Mouse (Mus musculus) left cerebral cortex, adult 18-20 months (tissue): Measurements from ENCODE around the gene Gm4922. TPM values are rescaled to one million over a fixed set of nuclear protein-coding genes. Genes with fewer than 3 reads are reported as not detected.
A peak's percentile ranks its signal among the peaks of the same experiment; 100 is the strongest.

Experiments
- DNase-seq, 2 experiments: peaks; one replicate each; pipeline ENCODE4 v3.0.0; 2021 to 2022; ENCODE audit warnings: low spot score in 2 of 2, mixed read lengths in 1 of 2
- long read RNA-seq, 2 experiments: library from polyadenylated mRNA; stranded (forward); transcript quantifications; one replicate each; pipeline ENCODE4 v2.0.0; 2021
- total RNA-seq, 2 experiments: library from RNA; stranded (reverse); gene quantifications; 2 replicates each; pipeline ENCODE4 v1.2.3; 2021

Gene Gm4922
- not detected for total RNA-seq
- long read RNA-seq, experiment 1, result 0 reads
- long read RNA-seq, experiment 2, result 0 reads

DNA sequence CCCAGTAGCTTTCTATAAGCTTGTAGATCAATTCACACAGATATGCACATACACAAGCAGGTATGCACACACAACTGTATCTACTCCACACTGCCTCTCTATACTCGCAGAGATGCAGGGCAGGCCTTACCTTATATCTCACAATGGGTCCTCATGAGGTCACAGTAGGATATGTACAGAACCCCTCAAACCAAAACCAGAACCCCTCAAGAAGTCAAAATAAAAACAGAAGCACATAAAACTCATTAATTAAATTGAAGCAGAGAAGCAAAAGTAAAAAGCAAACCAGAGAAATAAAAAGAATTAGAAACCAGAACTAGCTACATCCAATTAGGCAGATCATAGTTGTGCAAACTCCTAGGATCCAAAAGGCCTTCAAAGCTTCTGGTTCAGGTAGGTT lies at the start of gene Gm4922:
TSS of gene Gm4922 (minus strand) at position 101 of the 400 bp plus-strand sequence.
- no peak for DNase-seq

DNA sequence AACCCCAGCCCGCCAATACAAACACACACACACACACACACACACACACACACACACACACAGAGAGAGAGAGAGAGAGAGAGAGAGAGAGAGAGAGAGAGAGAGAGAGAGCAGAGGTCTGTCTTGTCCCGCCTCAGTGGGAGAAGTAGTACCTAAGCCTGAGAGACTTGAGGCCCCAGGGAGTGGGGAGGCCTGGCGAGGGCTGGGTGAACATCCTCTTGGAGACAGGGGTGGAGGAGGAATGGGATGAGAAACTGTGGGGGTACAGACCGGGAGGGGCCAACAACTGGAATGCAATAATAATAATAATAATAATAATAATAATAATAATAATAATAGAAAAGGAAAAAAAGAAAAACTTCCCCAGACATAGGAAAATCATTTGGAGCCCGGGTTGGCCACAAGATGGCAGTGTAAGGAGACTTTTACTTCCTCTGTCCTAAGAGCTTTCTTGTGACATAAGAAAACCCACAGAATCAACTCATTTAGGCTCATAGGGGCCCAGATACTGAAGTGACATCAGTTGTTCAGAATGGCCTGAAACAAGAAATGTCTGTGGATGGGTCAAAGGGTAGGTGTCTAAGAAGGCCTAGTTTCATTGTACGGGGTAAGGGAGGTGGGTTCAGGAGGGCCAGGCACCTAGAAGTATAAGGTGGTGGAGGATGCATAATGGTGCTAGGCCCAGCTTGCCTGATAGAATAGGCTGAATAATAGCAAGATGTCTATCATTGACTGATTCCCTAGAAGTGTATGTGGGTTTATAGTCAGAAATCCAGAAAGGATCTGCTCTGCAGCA lies 49.3 kb upstream of the Gm4922 start:
- DNase-seq, result peak; percentile 33 to 37

DNA sequence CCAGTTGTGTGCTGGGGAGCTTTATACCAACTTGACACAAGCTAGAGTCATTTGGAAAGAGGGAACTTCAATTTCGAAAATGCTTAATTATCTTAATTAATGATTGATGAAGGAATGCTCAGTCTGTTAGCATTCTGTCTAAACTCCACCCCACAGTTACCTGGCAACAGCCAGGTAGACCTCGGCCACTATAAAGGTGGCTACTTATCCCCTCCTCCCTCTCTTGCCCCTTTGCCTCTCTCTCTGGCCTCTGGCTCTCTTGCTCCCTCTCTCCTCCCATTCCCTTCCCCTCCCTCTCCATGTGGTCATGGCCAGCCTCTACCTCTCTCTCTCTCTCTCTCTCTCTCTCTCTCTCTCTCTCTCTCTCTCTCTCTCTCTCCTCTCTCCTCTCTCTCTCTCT lies 47.8 kb upstream of the Gm4922 start:
- DNase-seq, result no peak

DNA sequence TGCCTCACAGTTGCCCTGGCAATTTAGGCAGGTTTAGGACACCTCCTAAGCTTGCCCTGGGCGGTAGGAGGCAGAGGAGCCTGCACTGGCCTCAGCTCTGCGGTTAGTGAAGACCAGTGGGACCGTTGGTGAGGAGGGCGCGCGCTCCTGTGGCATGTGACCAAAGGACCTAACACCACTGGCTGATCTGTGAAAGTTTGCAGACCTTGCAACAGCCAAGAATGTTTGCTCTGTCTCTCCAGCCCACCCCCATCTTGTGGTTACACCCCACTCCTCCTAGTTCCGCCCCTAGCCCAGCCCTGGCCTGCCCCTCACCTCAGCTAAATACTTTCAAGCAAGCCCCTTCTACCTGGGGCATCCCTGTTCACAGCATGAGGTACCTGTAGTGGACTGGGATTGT lies 45.2 kb upstream of the Gm4922 start:
- no peak for DNase-seq

DNA sequence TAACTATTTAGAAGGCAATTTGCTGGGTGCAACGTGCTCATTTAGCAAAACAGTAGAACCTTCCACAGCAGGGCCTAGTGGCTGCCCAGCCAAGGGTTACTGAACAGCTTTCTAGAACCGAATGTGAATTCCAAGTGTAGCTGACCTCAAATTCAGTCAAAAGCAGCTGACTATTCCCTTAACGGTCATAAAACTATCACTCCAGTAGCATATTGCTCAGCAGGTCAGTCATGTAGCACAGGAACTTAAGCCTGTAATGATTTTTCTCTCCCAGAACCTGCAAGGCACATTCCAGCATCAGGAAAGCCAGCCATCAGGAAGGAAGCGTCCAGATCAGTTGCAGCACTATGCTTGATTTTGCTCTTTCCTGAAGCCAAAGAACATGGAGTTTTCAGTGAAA lies 43.8 kb upstream of the Gm4922 start:
- DNase-seq, result no peak

DNA sequence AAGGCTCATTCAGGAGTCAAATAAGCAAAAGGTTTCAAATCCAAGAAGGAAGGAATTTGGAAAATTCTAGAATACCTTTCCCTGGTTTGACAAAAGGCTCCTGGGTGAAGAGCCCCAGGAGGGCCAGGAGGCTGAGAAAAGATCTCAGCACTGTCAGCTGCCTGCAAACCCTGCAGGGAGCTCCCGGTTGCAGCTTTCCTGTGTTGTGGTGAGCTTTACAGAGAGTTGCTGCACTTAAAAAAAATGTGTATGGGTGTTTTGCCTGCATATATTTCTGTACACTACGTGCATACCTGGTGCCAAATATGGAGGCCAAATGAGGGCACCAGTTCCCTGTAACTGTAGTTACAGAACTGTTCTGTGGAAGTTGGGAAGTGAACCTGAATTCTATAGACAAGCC lies 41.3 kb upstream of the Gm4922 start:
- no peak for DNase-seq

DNA sequence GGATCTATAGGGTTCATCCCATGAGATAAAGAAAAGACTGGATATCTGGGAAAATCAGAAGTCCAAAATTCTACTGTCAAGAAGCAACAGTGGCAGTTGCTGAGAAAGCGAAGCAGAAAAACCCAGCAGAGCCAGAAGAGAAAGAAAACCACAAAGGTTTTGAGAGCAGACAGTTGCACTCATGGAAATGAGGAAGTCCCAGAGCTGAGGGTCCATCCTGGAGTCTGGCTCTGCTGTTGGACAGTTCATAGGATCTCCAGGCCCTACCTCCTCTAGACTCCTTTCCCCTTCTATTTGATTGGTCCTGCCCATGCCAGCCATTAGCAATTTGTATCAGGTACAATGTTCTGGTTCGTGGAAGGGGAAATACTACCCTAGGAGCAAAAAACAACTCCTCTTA lies 39.5 kb upstream of the Gm4922 start:
- DNase-seq, result no peak

DNA sequence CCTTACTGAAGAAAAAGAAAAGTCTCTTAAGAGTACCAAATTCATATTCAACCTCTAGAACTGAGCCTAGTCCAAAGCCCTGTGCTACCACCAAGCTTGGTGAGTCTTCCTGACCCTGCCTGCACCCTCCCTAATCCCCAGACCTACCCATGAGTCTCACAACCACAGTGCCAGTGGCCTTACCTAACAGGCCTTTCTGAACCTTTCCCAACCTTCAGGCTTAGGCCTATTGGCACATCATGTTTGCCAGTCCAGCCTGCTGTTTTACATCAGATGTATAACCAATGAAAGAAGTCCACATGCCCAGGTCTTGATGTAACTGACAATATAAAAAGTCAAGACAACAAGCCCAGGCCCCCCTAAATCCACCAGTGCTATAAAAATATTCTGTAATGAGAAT lies 38.5 kb upstream of the Gm4922 start:
- no peak for DNase-seq

DNA sequence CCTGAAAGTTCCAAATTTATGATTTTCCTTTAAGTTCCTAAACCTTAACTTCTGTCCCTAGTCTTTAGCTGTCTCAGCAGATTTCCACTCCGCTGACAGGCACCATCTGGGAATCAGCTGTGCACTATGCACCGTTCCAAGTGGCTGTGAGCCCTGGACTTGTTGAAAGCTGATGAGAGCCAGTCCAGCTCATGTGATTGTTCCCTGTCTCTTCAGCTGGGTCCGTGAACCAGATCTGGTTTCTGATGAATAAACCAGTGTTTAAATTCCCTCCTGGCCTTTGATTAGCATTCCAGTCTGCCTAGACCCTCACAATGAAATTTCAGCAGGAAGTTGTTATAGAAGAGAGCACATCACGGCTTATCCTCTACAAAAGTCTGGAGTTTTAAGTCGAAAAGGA lies 30.0 kb upstream of the Gm4922 start:
- DNase-seq, result no peak

DNA sequence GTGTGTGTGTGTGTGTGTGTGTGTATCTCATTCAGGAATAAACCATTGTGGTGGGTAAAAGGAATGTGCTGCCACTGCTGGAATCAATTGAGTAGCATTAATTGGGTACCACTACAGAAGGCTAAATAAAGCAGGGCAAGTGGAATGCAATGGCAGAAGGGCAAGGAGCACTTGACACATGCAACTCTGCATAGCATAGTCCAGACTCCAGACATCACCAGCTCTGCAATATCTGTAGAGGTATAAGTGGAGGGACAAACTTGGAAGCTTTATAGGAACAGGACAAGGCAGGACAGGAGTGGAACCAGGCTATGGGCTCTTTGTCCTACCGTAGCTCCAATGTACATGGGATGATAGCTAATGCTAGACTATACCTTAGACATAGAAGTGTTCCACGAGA lies 25.2 kb upstream of the Gm4922 start:
- DNase-seq, result no peak

DNA sequence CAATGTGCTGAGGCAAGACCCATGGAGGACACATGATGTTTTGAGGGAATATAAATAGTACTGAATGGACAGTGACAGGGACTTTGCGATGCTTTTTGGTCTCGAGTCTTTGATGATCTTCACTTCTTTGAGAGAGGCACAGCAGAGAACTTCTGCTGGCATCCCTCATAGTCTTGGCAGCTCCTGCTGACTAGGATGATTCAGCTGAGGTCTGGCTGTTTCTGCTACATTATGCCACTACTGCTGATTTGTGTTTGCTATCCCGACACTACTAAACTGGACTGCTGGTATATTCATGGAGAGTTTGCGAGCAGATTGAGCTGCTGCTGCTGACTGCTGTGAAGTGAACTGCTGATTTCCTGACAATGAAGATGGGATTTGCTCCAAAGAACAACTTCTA lies 3.5 kb upstream of the Gm4922 start:
- no peak for DNase-seq

DNA sequence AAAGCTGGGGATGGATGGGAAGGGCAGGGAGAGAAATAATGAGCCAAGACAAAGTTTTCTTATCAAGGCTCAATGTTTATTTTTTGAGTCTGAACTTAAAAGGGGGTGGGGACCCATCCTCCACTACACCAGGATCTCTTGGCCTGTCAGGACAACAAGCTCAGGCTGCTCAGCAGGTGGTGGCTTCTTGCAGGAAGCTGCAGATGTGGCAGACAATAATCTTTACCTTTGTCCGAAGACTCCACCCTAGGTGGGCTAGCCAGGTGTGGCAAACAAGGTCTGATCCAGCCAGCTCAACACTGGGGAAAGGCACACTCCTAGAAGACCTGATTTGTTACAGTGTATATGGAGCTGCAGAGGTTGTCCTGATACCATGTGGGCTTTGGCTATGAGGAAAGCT lies 2.0 kb upstream of the Gm4922 start:
- DNase-seq, result no peak

DNA sequence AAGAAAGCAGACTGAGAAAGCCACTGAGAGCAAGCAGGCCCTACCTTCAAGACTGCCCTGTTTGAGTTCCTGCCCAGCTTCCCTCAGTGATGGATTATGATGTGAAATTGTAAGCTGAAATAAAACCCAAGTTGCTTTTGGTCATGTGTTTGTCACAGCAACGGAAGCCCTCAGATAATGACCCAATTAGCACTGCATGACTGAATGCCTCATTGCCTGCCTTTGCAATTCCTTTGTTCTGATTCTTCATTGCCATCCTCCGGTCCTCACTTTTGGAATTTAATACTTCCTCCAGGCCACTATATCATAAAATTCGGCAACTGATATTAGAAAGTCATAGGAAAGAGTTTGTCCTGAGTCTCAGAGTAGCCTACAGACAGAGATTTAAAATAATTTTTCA lies 9.0 kb downstream of the Gm4922 start:
- no peak for DNase-seq

DNA sequence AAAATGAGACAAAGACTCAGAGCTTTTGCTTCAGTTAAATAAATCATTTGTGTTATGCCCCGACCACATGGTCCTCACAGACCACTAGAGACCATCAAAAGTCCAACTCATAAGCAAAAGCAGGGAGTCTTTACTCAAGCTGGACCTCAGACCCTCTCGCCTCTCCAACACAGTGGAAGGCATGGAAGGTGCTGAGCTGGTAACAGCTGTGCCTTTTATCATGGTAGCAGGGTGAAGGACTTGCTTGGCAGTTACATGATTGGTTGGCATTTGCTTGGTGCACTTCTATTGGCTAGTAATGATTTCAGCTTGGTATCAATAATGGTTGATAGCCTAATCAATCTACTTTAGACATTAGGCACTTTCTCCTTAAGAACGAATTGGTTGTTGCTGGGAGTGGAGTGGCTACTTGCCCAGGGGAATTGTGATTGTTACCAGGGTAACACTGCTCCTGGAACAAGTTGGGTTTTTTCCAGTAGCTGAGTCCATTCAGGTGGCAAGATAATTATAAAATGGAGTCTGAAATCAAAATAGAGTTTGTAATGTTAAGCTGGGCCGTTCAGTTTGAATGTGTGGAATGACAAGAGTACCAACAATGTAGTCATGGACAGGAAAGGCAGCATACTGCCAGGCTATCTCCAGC lies 13.9 kb downstream of the Gm4922 start:
- DNase-seq, result no peak

DNA sequence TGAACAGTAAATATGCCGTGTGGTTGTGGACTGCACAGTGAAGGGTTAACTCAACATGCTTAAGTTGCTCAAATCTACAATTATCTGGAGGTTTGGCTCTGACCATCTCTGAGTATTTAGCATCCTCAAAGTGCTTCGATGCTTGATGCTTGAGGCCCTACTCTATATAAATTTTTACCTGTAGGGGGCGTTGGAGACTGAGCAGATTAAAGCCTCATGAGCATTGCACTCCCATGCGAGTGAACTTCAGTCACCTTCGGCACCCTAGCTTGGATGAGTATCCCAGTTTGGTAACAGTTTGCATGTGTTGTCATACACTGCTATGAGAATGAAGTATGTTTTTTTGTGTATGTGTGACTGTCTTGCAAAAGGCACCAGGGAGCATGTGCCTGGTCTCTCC lies 16.7 kb downstream of the Gm4922 start:
- DNase-seq, result no peak

DNA sequence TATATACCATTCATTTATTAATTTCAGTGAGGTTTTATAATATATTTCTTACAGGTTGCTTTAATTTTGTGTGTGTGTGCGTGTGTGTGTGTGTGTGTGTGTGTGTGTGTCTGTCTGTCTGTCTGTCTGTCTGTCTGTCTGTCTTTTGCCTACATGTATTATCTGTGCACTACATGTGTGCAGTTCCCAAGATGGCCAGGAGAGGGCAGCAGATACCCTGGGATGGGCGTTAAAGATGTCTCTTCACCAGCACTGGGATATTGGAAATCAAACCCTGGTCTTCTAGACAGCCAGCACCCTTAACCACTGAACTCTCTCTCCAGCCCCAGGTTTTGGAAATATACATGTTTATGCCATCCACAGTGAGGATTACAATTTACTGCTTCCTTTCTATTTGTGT lies 26.4 kb downstream of the Gm4922 start:
- DNase-seq, result peak in 1 of 2 experiments; percentile 21

DNA sequence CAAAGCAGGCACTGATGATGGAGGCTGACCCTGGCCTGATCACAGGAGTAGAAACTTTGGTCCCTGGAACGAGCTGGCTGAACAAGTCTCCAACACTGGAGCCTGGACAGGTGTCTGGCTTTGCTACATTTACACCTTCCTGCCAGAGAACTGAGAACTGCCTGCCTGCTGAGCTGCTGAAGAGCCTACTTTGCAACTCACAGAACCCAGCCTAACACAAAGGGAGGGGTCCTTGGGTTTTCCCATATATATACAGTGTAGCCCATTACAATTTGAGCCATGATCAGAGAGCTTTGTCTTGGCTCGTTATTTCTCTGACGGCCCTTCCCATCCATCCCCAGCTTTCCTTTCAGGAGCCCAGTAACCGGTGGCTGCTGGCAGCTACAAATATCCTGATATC lies 36.5 kb downstream of the Gm4922 start:
- DNase-seq, result no peak

DNA sequence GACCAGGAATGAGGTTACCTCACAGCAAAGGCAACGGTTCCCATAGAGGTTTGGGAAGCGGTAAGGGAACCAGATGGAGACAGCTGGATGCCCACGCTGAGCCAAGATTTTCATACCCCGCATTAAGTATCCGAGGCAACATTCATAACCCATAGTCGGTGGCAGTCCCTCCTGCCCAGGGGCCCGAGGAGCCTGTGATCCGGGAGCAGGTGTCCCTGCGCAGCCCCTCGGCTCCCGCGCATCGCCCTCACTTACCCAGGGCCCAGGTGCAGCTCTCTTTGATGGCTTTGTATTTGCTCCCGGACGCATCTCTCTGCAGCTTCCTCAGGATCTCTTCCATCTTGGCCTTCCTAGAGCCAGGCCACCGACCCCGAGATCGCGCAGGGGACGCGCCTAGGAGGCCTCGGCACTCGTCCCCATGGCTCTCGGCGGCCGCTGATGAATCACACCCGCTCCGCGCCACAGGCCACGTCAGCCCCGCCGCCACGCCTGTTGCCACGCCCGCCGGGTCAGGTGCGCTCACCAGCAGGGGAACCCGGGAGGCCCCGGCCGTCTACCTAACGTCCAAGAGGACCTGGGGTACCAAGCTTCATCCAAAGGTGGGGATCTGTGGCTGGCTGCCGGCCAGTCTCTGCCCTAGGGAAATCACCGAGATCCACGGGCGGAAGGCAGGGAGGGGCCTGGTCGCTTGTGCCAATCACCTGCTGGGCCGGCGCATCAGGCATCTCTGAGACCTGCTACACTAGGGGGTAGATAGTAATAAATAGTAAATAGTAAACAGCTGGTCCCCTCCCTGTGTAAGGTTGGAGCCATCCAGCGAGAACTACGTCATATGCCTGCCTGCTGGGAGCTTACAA lies 43.1 kb downstream of the Gm4922 start, which contains the start of gene Arfgef3:
TSS of gene Arfgef3 (minus strand) at position 664 of the 857 bp plus-strand sequence.
- DNase-seq, result peak; percentile 82 to 90

DNA sequence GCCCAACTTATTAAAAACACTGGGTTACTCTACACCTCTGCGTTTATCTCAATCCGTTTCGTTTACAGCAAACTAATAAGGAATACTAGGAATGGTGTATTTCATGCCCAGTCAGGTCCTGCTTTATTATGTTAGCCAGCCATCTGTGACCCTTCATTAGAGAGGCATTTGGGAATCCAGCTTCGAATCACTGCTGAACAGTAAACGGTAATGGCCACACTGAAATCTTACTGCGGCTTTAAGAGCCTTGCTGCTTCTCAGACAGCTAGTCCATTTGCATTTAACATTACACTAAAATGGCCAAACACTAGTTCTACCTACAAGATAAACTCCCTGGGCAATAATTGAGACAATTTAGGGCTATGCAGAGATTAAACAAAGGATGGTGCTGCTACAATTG lies 44.5 kb downstream of the Gm4922 start:
- DNase-seq, result no peak

DNA sequence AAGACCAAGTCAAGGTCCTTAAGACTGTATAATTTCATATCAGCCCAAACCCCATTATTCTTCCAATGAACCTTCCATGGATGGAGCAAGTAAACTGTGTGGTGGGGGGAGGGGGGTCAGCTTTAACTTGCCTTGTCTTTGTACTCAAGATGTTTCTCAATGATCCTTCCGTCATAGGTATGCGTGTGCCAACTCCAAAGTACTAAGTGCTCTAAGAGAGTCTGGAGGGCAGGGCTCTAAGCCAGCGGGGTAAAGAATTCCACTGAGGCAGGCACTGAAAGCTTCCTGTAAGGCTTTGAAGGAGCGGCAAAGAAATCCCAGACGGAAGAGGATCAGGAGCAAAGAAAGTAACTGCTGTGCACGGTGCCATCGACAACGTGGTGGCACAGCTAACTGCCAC lies 45.6 kb downstream of the Gm4922 start:
- no peak for DNase-seq
